Mouse (Mus musculus) ES-E14 (cell line): ENCODE results near the gene Srl. TPM values are rescaled to one million over a fixed set of nuclear protein-coding genes. Genes with fewer than 3 reads are reported as not detected.

Experiments used
- DNase-seq: peaks from one replicate; pipeline ENCODE4 v3.0.0-alpha.2; 2013; ENCODE audit warnings: low read depth, low spot score
- H3K27ac ChIP-seq: 2 replicates; pipeline ENCODE4 v1.5.1; 2012; ENCODE audit warnings: low read depth, mild to moderate bottlenecking, low read length, moderate library complexity, mixed read lengths; ENCODE audit not compliant: poor library complexity, insufficient read depth, severe bottlenecking
- H3K36me3 ChIP-seq: 2 replicates; pipeline ENCODE4 v1.6.1; 2012; ENCODE audit warnings: mild to moderate bottlenecking, low read length, moderate library complexity, mixed read lengths; ENCODE audit not compliant: control insufficient read depth, poor library complexity, insufficient read depth, severe bottlenecking
- H3K4me1 ChIP-seq, 2 experiments: fragments of 150-350 bp in 1 of 2; sonication (generic) in 1 of 2; 2 replicates each; pipeline ENCODE4 v1.6.1; 2012; ENCODE audit warnings: low read length in 2 of 2, mild to moderate bottlenecking in 1 of 2, mixed read lengths in 1 of 2; ENCODE audit not compliant: control insufficient read depth in 2 of 2, insufficient read depth in 2 of 2, poor library complexity in 1 of 2
- H3K4me3 ChIP-seq, 2 experiments: fragments of 150-350 bp in 1 of 2; sonication (generic) in 1 of 2; 2 replicates each; pipeline ENCODE4 v1.5.1; 2012; ENCODE audit warnings: low read length in 2 of 2, low read depth in 1 of 2, mild to moderate bottlenecking in 1 of 2, mixed read lengths in 1 of 2; ENCODE audit not compliant: insufficient read depth in 1 of 2, poor library complexity in 1 of 2, severe bottlenecking in 1 of 2
- H3K9ac ChIP-seq: 2 replicates; pipeline ENCODE4 v1.6.1; 2012; ENCODE audit warnings: low read depth, mild to moderate bottlenecking, low read length, mixed read lengths; ENCODE audit not compliant: poor library complexity, insufficient read depth, severe bottlenecking
- H3K9me3 ChIP-seq: fragments of 150-350 bp; sonication (generic); 2 replicates; pipeline ENCODE4 v1.6.1; 2012; ENCODE audit warnings: low read depth, mild to moderate bottlenecking, low read length; ENCODE audit not compliant: control insufficient read depth, insufficient read depth
- CHD2 ChIP-seq: IDR thresholded peaks from 2 replicates; pipeline ENCODE4 v1.6.1; 2014; ENCODE audit warnings: mild to moderate bottlenecking, low read depth, low read length, inconsistent platforms
- HCFC1 ChIP-seq: IDR thresholded peaks from 2 replicates; pipeline ENCODE4 v1.6.1; 2012; ENCODE audit warnings: low read length, inconsistent platforms, borderline replicate concordance; ENCODE audit not compliant: insufficient read depth
- MAFK ChIP-seq: IDR thresholded peaks from 2 replicates; pipeline ENCODE4 v1.6.1; 2014; ENCODE audit warnings: mild to moderate bottlenecking, low read depth, low read length, inconsistent platforms; ENCODE audit not compliant: insufficient read depth
- ZC3H11A ChIP-seq: IDR thresholded peaks from 2 replicates; pipeline ENCODE4 v1.6.1; 2012; ENCODE audit warnings: low read depth, mild to moderate bottlenecking, inconsistent platforms, low read length, borderline replicate concordance
- ZNF384 ChIP-seq: IDR thresholded peaks from 2 replicates; pipeline ENCODE4 v1.6.1; 2012; ENCODE audit warnings: low read depth, low read length, inconsistent platforms
- in situ Hi-C, 2 experiments: fragments of 600-800 bp; cut with MboI; formaldehyde crosslinking; loops; one replicate each; pipeline ENCODE4 v1.15.1; 2025; ENCODE audit warnings: low sequenced_read_pairs in 2 of 2, inconsistent platforms in 1 of 2; ENCODE audit not compliant: unreplicated experiment in 2 of 2
- total RNA-seq: library from RNA; depleted of rRNA; stranded (reverse); fragments of 300-350 nt; gene quantifications from 2 replicates; pipeline ENCODE4 v1.2.3, GENCODE M21; 2012

Gene Srl
- total RNA-seq, 1 experiment: 28.0 TPM

- Histone ChIP-seq H3K4me3 (no peak overlapping the region), H3K27ac (no peak overlapping the region), H3K4me1 (peaks cover 0 to 16% of the 10 kb centered on the region in 2 experiments; a peak in 3 of 4 replicates), H3K9ac (no peak overlapping the region), H3K36me3 (peaks cover 49% of the 10 kb centered on the region), H3K9me3 (no peaks in the 10 kb centered on the region)
- DNase-seq: no peak
- in situ Hi-C loops: no loop called here
- TF ChIP-seq CHD2 (no peak), ZC3H11A (no peak), MAFK (no peak), HCFC1 (no peak), ZNF384 (no peak)
Observed at GRCm38 (mm10) chr16:4546838-4547237, 5.2 kb upstream of the Srl start.

GRCm38 (mm10) chr16:4544845-4545244, 3.2 kb upstream of the Srl start:
- no peak overlapping the region for H3K4me3 ChIP-seq
- H3K9ac ChIP-seq: no peak overlapping the region
- H3K27ac ChIP-seq: no peak overlapping the region
- H3K9me3 ChIP-seq: no peaks in the 10 kb centered on the region
- TF ChIP-seq HCFC1 (no peak), MAFK (no peak), ZC3H11A (no peak), CHD2 (no peak), ZNF384 (no peak)
- DNase-seq: no peak
- peaks cover 0 to 11% of the 10 kb centered on the region in 2 experiments; a peak in 3 of 4 replicates for H3K4me1 ChIP-seq
- peaks cover 36% of the 10 kb centered on the region for H3K36me3 ChIP-seq
- in situ Hi-C loops: no loop called here

GRCm38 (mm10) chr16:4543266-4543665, 1.6 kb upstream of the Srl start:
- Histone ChIP-seq H3K27ac (no peak overlapping the region), H3K4me1 (peaks cover 0 to 11% of the 10 kb centered on the region in 2 experiments; a peak in 3 of 4 replicates), H3K36me3 (peaks cover 22% of the 10 kb centered on the region), H3K4me3 (no peak overlapping the region), H3K9ac (no peak overlapping the region), H3K9me3 (no peaks in the 10 kb centered on the region)
- TF ChIP-seq ZC3H11A (no peak), ZNF384 (no peak), HCFC1 (no peak), CHD2 (no peak)
- in situ Hi-C loops: no loop called here
- no peak for DNase-seq

GRCm38 (mm10) chr16:4542236-4542774, 689 bp upstream of the Srl start:
- H3K27ac ChIP-seq: no peak overlapping the region
- no peak for TF ChIP-seq HCFC1
- no peak for TF ChIP-seq ZNF384
- TF ChIP-seq CHD2: no peak
- no peak for TF ChIP-seq MAFK
- TF ChIP-seq ZC3H11A: no peak
- H3K9me3 ChIP-seq: no peaks in the 10 kb centered on the region
- no peak for DNase-seq
- H3K36me3 ChIP-seq: peaks cover 21% of the 10 kb centered on the region
- peaks cover 0 to 15% of the 10 kb centered on the region in 2 experiments; a peak in 3 of 4 replicates for H3K4me1 ChIP-seq
- 0 out of 4 replicates have a peak overlapping the region, but pooled peaks of 1 of the 2 experiments have one; percentile 14 for H3K4me3 ChIP-seq
- H3K9ac ChIP-seq: peak overlapping the region; percentile 46; the same call in 1 of the 2 replicates
- in situ Hi-C loops: no loop called here
